Mouse (Mus musculus): ENCODE measurements around the gene Btn2a2.

Gene Btn2a2

GRCm38 (mm10) chr13:23429771-23430380 lies 58.8 kb downstream of the Btn2a2 start:
- CTCF ChIA-PET = no interaction called here

DNA sequence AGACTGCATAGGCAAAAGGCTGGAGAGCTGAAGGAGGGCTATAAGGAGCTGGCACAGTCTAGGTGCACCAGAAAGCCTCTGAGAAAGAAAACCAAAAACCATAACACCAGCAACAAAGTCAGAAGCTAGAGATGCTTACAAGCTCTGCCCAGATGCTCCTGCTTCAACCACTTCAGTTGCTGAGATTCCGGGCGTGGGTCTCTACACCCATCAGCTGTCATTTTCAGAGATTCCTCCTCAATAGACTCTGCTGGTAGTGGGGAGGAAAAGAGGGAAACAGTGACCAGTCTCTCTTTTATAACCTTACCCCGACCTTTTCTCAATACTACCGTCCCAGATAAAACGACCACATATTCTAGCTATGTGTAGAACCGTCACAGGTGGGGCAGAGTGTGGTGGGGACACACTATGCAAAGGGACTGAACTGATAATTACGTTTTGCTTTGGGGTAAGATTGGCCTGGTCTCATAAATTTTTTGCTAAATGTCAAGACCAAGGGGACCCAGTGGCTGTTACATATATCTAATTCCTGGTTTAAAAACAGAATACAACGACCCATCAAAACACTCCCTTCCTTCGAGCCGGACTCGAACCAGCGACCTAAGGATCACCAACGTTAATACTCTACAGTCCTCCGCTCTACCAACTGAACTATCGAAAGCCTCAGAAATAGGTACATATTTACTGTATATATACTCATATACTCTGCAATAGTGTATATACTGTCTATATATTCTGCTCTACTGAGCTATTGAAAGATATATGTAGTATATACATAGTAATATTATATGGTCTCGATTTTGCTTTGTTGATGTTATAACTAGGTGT lies 60.3 kb downstream of the Btn2a2 start:
- CTCF ChIA-PET = no interaction called here
